Mouse (Mus musculus): ENCODE measurements around the gene B4galt3.
"Not testable (repeated sequence)": the region's sequence is repeated elsewhere in the genome, so short reads cannot be mapped to it uniquely, and the experiment has no call there.

DNA sequence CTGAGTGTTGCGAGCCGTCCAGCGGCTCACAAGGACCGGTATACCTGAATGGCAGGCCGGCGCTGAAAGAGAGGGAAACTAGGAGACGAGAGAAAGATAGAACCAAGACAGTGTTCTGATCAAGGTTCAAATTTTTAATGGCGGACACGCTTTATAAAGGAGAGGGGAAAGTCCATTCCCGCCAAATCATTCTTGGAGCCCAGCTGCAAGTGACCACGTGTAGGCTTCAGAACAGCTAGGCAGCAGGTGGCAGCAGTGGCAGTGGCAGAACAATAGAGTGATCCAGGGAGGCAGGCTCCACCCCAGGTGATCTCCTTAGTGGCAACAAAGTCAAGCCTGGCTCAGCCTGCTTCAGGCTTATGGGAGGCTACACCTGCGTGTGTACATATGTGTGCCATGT is 28.2 kb upstream of the B4galt3 start:
- not testable (repeated sequence) for TF ChIP-seq EP300 (IDR thresholded peaks at IDR 0.05; ENCODE audit: insufficient read depth, low read depth, low read length); POLR2A (IDR thresholded peaks at IDR 0.05; ENCODE audit: insufficient read depth, low read length)
